Mouse (Mus musculus): Measurements from ENCODE around the gene Ghrh.

The Ghrh gene

DNA sequence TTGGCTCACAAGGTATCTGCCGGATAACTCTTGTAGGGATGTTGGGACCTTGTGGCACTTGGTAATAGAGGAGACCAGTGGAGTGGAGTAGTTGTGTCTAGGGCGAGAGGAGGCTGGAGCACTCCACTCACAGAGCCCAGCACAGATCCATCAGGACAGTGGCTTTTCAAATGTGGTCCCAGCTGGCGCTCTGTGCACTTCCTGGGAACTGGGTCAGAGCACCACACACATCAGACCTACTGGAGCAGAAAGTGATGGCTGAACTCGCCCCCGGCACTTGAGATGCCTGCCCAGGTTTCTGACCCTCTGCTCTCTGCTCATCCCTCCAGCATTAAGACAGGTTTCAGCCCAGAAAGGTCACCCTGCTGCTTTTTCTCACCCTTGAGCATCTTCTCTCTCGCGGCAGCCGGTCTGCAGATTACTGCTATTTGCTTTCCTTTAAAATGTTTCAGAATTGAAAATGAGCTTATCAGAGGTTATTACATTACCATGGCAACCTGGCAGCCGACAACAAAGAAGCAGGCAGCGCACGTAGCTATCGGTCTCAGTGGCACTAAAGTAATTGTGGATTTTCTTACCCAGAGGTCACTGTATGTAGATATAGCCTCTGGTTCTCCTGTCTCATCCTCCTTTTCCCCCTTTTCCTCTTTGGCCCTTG lies 1.9 kb upstream of the Ghrh start:
- no peak for DNase-seq (ENCODE audit: low read depth, low spot score)

DNA sequence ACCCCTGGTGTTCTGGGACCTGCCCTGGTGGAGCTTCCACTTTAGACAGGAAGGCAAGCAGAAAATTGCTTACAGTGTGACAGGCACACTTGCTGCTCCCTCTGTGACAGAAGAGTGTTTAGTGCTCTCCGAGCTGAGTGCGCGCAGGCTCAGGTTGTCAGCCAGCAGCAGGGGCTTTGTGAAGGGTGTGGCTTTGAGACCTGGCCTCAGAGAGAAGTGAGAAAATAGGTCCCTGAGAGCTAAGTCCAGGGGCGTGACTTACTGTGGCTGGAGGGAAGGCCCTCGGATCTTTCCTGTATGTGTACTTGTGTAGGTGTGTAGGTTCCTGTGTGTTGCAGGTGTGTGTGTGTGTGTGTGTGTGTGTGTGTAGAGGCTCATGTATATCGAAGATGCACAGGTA lies 4.0 kb downstream of the Ghrh start:
- no peak for DNase-seq (ENCODE audit: low read depth, low spot score)

DNA sequence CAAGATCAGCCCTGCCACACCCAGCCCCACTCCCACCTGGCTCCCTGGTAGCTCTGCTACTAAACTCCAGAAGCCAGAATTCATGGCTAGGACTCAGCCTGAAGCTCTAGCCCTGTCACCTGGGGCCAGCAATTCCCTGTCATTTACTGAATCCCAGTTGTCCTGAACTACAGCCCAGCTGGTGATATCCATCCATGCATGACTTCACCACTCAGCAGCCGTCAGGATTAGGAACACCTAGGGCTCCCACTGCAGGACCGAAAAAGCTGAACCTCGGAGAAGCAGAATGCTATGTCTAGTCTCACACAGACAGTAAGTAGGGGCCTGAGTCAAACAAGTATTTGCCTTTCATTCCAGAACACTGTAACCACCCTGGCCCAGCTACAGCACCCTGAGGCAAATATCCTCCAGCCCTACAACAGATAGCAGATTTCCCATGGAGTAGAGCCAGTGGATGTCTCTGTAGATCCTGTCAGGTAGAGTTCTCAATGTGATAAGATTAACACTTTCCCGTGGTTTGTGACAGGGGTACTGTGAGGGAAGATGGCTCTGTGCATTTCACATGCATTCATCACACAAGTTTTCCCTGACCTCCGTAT lies 4.9 kb downstream of the Ghrh start:
- no peak for DNase-seq (ENCODE audit: low read depth, low spot score)

DNA sequence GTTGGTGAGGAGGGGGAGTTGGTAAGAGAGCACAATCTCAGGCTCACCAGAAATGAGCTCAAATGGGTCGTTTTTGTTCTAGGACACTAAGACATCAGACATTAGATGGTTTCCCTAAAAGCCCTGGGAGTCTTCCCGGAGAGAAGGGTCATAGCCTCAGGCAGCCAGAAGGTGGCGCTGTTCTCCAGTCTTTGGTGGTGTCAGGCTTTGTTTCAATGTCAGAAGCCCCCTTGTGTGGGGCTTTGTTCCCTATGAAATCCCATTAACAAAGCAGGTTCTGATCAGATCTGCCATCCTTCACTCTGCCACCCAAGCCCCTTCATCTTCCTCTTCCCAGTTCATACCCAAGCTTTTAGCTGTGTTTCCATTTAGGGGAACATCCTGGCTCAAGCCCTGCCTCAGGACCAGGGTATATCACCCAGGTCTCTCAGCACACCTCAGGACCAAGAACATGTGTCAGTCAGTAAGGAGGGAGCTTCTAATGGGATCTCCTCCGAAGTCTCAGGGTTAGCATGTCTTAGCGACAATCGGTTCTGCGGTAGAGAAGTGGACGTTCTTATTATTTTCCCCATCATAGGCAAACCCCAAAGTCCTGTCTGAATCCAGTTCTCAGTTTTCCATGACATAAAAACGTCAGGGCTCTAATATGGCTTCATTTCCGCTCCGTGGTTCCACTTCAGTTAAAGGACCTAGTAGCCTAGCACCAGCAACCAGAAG lies 5.6 kb downstream of the Ghrh start:
- peak; percentile 88 for DNase-seq (ENCODE audit: low read depth, low spot score)

DNA sequence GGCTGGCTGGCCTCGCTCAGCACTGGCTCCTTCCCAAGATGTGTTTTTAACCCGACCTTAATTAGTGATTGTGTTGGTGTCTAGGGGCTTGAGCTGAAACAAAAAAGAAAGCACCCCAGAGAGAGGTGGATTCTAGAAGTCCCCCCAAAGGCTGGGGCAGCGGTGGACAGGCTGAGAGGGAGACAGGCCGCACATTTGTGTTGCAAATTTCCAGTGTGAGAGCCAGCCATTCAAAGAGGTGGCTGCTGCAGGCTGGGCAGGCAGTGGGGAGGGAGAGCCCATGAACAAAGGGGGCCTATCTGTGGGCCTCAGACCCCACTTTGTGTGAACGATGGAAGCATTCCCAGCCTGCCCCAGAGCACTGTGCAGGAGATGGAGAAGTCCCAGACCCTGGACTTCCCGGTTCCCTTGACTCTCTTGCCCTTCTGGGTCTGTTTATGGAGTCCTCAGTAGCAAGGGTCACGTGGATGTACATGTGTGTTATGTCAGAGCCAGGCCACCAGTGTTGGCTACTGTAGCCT lies 7.0 kb downstream of the Ghrh start:
- DNase-seq (ENCODE audit: low read depth, low spot score) = no peak

DNA sequence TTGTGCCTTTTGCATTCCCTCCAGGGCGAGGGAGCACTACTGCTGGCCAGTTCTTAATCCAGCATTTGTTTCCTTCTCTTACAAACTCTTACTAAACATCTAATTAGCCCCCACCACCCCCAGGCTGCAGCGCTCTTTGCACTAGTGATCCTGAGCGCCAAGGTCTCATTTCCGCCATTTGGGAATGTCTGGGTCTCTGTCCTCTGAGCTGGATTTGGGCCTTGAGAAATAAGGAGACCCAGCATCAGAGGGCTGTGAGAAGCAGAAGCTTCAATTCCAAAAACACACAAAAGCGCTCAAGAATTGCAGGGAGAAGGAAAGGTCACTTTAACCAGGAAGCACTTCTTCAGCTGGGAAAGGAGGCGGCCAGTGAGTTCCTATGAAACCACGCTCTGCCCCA lies 7.8 kb downstream of the Ghrh start:
- no peak for DNase-seq (ENCODE audit: low read depth, low spot score)

DNA sequence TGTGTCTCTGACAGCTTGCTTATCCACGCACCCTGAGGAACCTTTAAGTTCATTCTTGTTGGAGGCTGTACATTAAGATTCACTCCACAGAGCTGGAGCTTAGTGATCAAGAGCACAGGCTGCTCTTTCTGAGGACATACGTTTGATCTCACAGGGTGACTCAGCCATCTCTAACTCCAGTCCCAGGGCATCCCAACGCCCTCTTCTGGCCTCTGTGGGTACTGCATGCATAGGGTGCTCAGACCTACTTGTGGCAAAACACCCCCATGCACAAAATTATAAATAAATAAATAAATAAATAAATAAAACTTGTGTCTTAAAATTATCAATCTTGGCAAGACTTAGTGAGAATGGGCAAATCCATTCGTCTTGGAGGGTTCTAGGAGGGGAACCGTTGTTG lies 8.6 kb downstream of the Ghrh start:
- DNase-seq (ENCODE audit: low read depth, low spot score) = peak; percentile 80

DNA sequence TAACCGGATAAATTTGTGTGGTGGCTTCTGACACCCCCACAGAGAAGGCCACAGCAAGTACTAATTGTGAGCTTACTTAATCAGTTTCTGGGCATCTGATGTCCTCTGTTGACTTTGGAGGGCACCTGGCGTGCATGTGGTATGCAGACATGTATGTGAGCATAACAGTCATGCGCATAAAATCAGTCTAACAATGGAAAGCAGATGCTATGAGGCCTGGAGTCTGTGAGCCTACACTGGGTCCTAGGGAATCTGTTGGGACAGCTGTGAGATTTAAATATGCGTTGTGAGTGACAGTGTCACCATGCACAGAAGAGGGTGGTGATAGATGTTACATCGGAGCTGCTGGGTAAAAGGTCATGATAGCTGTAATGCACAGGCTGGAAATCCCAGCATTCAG lies 15.2 kb downstream of the Ghrh start:
- peak; percentile 37 for DNase-seq (ENCODE audit: low read depth, low spot score)

DNA sequence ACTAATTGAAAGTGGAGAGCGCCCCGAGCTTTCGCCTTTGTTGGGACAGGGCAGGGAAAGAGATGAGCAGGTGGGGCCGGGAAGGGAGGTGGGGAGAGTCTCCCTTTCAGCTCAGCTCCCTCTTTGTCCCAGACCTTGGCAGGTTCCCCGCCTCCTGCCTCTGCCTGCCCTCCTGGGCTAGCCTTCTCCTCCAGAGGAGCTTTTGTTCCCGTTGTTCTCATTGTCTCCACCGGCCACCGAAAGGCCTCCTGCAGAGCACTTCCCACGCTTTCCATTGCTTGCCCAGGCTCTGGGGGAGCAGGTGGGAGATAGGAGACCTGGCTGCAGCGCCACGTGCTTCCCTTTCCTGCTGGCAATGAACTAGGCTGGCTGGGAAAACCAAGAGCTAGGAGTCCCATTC lies 18.7 kb downstream of the Ghrh start:
- DNase-seq (ENCODE audit: low read depth, low spot score) = peak; percentile 45

DNA sequence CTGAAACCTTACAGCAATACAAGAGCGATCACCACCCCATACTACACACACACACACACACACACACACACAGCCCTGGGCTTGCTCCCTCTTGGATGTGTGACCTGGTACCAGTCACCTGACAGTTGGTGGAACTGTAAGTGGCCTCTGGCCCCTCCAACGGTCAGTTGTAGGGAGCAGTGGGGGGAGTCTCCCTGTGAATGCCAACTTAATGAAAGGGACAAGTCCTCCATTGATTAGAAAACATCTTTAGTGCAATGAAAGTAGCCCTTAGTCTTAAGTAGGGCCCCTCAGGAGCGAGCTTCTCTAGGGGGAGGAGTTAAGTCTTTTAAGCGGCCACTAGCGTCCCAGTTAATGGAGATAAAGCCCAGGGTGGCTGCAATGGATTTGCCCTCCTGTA lies 19.2 kb downstream of the Ghrh start:
- DNase-seq (ENCODE audit: low read depth, low spot score) = no peak

DNA sequence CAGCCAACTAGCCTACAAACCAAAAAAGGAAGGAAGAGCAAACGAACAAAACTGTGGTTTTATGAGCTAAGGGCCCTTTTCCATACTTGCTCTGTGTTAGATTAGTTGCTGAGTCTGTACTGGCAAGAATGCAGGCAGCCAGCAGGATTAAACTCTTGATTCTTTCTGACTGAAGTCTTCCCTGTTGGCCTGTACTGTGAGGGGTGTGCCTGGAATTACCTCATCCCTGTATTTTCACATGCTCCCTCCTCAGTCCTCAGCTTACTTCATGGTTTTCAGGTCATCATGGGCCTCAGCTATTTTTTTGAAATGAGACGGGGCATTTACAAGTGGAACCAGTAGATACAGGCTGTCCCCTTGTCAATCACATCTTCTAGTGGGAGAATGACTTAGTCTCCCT lies 22.1 kb downstream of the Ghrh start:
- DNase-seq (ENCODE audit: low read depth, low spot score) = no peak

DNA sequence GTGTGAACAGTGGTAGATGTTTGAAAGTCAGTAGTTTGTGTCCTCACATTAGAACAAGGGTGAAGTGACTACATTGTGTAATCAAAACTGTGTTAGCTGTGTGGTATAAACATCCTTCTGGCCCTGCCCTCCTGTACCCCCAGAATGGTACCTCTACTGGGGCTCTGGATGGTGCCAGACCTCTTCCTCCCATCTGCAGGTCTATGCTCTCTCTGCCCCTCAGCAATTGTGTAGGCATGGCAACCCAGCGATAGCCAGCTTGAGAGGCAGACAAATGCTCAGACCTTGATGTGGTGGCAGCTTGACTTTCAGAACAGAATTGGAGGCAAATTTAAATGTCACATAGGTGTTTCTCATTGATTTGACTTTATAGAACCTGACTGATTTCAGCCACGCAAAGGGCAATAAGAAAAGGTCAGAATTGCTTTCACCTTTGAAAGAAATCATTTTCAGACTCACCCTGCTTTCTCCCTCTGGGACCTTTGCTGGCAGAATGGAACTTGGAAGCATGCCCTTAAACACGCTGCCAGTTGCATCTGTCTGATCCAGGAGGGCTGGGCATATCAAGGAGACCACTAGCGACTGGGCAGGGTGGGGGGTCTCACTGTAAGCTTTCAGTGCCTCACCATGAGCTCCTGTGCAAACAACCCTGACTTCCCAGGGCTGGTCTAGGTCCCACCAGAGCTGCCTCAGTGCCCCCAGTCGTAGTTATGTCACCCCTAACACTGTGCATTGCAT lies 25.1 kb downstream of the Ghrh start:
- no peak for DNase-seq (ENCODE audit: low read depth, low spot score)

DNA sequence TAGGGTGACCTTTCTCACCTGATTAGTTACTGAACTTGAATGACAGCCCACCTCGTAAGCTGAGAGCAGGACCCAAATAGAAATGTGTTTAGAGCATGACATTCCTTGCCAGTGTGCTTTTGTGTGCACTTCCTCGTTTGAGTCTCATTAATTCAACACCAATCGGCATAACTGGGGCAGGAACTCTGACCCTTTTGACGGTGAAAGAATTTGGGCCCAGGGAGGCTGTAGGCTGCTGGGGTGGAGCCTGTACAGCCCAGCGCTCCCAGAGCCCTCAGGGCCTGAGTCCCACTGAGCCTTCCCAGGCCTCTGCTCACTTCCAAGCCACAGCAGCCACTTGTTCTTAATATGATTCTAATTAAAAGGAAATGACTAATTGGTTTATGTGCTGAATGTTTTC lies 26.4 kb downstream of the Ghrh start:
- no peak for DNase-seq (ENCODE audit: low read depth, low spot score)

DNA sequence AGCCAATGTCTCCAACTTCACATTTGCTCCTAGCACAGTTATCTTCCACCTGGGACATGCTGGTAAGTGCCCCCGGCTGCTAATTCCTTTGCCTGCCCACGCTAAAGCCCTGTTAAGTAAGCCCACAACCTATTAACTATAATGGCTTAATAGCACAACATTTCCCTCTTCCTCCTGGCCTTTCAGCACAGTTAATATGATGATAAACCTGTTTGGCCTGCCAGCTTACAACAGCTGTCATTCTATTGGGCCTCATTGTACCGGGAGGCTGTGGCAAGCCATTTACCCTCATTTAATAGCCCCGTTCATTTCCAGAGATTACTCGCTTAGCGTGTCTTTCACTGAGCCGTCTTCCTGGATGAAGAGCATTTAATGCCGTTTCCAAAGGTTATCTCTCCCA lies 27.2 kb downstream of the Ghrh start:
- no peak for DNase-seq (ENCODE audit: low read depth, low spot score)

DNA sequence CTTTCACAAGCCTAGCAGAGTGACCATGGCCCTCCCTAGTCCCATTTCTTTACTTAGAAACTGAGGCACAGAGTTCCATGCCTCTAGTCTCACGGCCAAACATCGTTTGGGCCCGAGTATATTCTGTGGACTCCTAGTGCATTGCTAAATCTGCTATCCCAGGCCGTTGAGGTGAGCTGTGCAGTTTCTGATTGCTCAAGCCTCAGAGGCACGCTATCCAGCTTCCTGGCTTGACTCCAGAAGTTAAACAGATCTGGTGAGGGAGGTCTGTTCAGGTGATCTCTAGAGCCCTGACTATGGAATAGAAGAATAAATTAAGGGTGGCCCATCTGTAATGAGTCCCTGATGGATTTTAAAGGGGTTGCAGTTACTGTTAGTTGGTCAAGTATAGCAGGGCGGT lies 30.1 kb downstream of the Ghrh start:
- DNase-seq (ENCODE audit: low read depth, low spot score) = no peak

DNA sequence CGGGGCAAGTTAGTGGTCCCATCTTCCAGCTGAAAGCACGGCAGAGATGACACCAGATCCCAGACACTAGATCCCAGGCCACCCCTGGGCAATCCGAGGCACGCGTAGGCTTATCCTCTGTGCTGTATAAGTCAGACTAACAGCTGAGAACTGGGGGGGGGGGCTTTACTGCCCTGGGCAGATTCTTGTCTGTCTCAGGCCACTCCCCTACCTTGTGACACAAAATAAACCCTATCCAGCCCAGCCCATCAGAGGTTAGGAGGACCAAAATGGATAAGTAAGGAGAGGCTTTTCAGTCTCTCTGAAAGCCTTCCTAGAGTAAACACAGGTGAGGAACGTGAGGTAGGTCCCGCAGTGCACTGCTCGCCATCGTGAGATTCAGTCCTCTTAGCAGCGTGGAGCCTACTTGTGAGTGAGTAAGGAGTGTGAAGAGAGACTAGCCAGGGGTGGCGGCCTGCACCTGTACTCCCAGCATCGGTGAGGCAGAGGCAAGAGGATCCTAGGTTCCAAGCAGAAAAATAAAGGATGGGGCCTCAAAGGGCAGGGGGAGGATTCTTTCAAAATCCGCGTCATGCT lies 30.9 kb downstream of the Ghrh start:
- no peak for DNase-seq (ENCODE audit: low read depth, low spot score)

DNA sequence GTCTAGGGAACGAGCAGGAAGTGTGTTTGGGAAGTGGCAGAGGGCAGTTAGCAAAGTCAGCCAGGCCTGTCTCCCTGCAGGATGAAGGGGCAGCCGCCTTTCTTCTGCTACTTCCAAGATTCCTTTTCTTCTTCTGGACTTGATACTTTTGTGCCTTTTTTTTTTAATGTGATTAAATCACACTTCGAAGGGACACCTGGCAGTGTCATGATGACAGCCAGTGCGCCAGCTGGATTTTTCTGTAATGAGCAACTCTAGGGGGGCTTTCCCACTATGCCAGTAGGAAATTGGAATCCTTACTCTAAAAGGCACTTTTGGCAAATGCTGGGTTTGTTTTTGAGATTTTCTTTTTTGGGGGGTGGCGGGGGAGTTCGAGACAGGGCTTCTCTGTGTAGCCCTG lies 31.8 kb downstream of the Ghrh start:
- no peak for DNase-seq (ENCODE audit: low read depth, low spot score)

DNA sequence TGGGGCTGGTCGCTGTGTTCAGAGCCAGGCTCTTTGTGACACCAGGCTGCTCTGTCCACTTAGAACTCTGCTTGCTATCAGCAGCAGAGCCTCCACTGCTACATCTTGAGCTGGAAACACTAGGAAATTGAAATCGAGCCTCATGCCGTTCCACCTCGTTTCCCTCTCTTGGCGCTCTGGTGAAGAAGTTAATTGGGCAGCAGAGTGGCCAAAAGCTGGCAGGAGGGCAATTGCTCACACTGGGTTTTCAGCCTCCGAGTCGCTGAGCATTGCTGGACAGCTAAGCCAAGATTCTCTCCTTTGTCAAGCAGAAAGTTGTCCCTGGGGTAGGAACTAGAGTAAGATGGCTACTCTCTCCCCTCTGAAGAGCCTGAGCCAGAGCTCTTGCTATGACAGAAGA lies 33.0 kb downstream of the Ghrh start:
- DNase-seq (ENCODE audit: low read depth, low spot score) = no peak

DNA sequence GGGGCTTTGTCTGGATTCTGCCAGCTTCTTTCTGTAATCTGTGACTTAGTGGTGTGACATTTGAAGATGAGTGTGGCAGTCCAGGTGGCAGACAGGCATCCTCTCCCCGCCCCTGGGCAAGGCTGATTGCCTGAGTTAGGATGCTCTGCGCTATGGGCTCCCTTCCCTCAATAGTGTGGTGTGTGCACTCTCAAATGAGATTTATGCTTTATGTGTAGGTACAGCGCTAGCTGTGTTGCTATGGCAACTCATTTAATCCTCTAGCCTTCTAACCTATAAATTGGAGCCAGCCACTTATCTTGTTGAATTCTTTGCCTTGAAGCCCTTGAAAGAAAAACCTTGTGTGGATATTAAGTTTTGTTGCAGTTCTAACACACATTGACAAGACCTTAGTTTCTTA lies 33.6 kb downstream of the Ghrh start:
- no peak for DNase-seq (ENCODE audit: low read depth, low spot score)

DNA sequence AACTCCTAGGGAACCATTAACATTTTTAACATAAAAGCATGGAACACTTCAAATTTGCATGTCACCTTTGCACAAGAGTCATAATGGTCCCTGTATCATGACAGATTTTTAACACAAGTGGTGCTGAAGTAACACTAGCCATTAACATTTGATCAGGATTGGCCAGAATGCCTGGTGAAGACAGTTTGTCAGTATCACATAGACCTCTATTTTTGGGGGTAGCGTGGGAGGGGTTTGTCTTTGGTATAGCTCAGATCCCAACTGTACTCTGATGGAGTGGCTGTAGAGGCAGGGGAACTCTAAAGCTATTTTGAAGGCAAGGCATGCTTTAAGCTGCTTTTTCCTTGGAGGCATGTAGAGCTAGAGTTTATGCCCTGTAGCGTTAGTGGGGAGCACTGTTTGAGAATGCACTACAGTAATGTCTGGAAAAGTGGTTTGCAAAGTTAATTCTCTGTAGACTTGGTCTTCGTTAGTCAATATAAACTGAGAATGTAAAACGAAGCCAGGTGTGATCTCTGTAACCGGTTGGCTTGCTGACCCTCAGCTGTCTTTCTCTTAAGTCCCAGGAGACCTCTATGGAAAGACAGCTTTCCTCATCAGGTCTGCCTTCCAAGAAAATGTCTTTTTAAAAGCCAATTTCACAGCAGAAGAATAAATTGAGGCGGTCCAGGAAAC lies 36.2 kb downstream of the Ghrh start:
- DNase-seq (ENCODE audit: low read depth, low spot score) = no peak

DNA sequence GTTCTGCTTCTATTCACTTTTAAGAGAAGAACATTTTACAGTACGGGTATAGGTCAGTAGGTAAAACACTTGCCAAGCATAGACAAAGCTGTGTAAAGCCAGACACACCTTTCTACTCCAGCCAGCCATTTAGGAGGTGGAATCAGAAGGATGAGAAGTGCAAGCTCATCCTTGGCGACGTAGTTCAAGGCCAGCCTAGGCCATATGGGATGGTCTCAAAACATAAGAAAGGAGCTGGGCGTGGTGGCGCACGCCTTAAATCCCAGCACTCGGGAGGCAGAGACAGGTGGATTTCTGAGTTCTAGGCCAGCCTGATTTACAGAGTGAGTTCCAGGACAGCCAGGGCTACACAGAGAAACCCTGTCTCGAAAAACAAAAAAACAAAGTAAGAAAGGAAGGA lies 37.7 kb downstream of the Ghrh start:
- DNase-seq (ENCODE audit: low read depth, low spot score) = no peak

Measured in mesoderm, embryonic 11.5 days (tissue).